Mouse (Mus musculus): ENCODE measurements around the gene Camsap3. TPM values are rescaled to one million over a fixed set of nuclear protein-coding genes. Genes with fewer than 3 reads are reported as not detected.
A peak's percentile ranks its signal among the peaks of the same experiment; 100 is the strongest.

Camsap3 gene
- polyA plus RNA-seq, 1 experiment: 28.7 TPM

GRCm38 (mm10) chr8:3586452-3586851 is 641 bp upstream of the Camsap3 start:
- no peaks in the 10 kb centered on the region for H3K36me3 ChIP-seq (ENCODE audit: control insufficient read depth, insufficient read depth, low read length)

DNA sequence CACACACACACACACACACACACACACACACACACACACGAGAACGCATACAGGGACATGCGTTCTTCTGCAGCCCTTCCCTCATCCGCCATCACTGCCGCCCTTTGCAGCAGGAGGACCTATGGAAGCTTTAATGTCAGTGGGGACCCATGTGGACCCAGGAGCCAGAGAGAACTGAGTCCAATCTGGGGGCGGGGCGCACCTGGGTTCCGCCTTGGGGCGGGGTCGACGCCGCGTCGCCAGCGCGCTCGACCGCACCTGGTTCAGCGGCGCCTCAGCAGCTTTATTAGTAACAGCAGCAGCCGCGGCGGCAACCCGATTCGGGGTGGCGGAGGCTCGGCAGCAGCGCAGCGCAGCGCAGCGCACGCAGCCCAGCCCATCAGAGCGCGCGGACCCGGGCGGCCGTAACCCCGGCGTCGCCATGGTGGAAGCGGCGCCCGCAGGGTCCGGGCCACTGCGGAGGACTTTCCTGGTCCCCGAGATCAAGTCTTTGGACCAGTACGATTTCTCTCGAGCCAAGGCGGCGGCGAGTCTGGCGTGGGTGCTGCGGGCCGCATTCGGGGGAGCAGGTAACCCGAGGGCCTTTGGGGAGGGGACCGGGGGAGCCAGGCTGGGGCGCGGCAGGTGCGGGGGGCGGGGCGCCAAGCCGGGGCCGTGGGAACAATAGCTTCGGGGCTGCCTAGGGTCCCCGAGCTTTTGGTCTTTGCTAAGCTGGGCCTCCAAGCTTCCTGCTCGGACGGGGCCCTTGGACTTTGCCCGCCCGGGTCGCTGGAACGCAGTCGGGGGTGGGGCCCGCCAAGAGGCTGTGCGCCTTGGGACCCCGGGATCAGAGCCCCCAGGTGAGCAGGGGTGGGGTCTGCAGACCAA is 531 bp downstream of the Camsap3 start:
- Histone ChIP-seq H3K4me3 (ENCODE audit: control insufficient read depth, low read depth, low read length) (peak overlapping the region; percentile 83), H3K36me3 (ENCODE audit: control insufficient read depth, insufficient read depth, low read length) (no peaks in the 10 kb centered on the region), H3K27me3 (ENCODE audit: control insufficient read depth, insufficient read depth, low read length) (no peaks in the 10 kb centered on the region), H3K4me1 (ENCODE audit: control insufficient read depth, insufficient read depth, low read length) (peaks cover 7% of the 10 kb centered on the region), H3K27ac (ENCODE audit: control insufficient read depth, insufficient read depth, low read depth, low read length) (peak overlapping the region; percentile 33; the same call in 1 of the 2 replicates)
- no peak for TF ChIP-seq POLR2A (IDR thresholded peaks at IDR 0.05; ENCODE audit: control insufficient read depth, low read depth, low read length)
- TF ChIP-seq CTCF (IDR thresholded peaks at IDR 0.05; ENCODE audit: control insufficient read depth, insufficient read depth, insufficient replicate concordance, low read depth, low read length): no peak

More at GRCm38 (mm10) chr8:3586452-3586851, 641 bp upstream of the Camsap3 start:
- no peak overlapping the region for H3K4me3 ChIP-seq (ENCODE audit: control insufficient read depth, low read depth, low read length)
- TF ChIP-seq POLR2A (IDR thresholded peaks at IDR 0.05; ENCODE audit: control insufficient read depth, low read depth, low read length) (no peak), CTCF (IDR thresholded peaks at IDR 0.05; ENCODE audit: control insufficient read depth, insufficient read depth, insufficient replicate concordance, low read depth, low read length) (no peak)
- no peaks in the 10 kb centered on the region for H3K27me3 ChIP-seq (ENCODE audit: control insufficient read depth, insufficient read depth, low read length)
- H3K4me1 ChIP-seq (ENCODE audit: control insufficient read depth, insufficient read depth, low read length): peaks cover 7% of the 10 kb centered on the region
- H3K27ac ChIP-seq (ENCODE audit: control insufficient read depth, insufficient read depth, low read depth, low read length): no peak overlapping the region

DNA sequence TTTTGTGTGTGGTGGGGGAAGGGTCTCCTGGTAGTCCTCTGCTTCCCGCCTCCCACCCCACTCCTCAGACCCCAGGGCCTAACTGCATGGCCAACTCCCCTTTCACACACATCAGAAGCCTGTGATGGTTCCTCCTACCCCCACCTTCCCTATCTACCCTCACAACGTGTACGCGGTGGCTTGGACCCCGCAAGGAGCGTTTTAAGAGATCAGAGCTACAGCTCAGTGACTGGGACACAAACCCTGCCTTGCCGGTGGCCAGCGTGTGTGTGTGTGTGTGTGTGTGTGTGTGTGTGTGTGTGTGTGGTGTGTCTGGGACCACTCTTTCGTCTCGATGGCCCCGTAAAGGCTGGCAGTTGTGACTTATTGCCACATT is 1.2 kb downstream of the Camsap3 start:
- Histone ChIP-seq H3K4me3 (ENCODE audit: control insufficient read depth, low read depth, low read length) (peak overlapping the region; percentile 83), H3K27ac (ENCODE audit: control insufficient read depth, insufficient read depth, low read depth, low read length) (peak overlapping the region; percentile 39; the same call in 1 of the 2 replicates)
- no peak for TF ChIP-seq POLR2A (IDR thresholded peaks at IDR 0.05; ENCODE audit: control insufficient read depth, low read depth, low read length)
- TF ChIP-seq CTCF (IDR thresholded peaks at IDR 0.05; ENCODE audit: control insufficient read depth, insufficient read depth, insufficient replicate concordance, low read depth, low read length): no peak

DNA sequence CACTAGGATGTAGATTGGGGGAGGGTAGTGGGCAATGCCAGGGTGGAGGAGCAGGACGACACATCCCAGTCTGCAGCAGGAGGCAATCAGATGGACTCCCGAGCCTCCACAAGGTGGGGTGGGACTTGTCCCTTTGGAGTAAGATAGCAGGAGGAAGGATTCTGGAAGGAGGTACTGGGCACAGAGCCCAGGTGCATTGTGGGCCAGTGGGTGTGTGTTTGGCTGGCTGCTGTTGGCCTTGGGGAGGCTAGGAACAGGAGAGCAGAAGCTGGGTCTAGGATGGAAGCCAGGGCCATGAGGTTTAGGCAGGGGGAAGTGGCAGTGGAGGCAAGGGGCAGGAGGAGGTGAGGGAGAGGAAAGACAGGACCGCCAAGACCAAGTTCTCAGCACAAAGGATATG is 6.4 kb downstream of the Camsap3 start:
- no peaks in the 10 kb centered on the region for H3K27me3 ChIP-seq (ENCODE audit: control insufficient read depth, insufficient read depth, low read length)
- no peak overlapping the region for H3K4me3 ChIP-seq (ENCODE audit: control insufficient read depth, low read depth, low read length)
- H3K27ac ChIP-seq (ENCODE audit: control insufficient read depth, insufficient read depth, low read depth, low read length): no peak overlapping the region
- H3K4me1 ChIP-seq (ENCODE audit: control insufficient read depth, insufficient read depth, low read length): no peaks in the 10 kb centered on the region
- H3K36me3 ChIP-seq (ENCODE audit: control insufficient read depth, insufficient read depth, low read length): no peaks in the 10 kb centered on the region
- no peak for TF ChIP-seq CTCF (IDR thresholded peaks at IDR 0.05; ENCODE audit: control insufficient read depth, insufficient read depth, insufficient replicate concordance, low read depth, low read length)
- no peak for TF ChIP-seq POLR2A (IDR thresholded peaks at IDR 0.05; ENCODE audit: control insufficient read depth, low read depth, low read length)

More for the DNA sequence above, 1.2 kb downstream of the Camsap3 start:
- Histone ChIP-seq H3K36me3 (ENCODE audit: control insufficient read depth, insufficient read depth, low read length) (no peaks in the 10 kb centered on the region), H3K27me3 (ENCODE audit: control insufficient read depth, insufficient read depth, low read length) (no peaks in the 10 kb centered on the region), H3K4me1 (ENCODE audit: control insufficient read depth, insufficient read depth, low read length) (peaks cover 7% of the 10 kb centered on the region)

DNA sequence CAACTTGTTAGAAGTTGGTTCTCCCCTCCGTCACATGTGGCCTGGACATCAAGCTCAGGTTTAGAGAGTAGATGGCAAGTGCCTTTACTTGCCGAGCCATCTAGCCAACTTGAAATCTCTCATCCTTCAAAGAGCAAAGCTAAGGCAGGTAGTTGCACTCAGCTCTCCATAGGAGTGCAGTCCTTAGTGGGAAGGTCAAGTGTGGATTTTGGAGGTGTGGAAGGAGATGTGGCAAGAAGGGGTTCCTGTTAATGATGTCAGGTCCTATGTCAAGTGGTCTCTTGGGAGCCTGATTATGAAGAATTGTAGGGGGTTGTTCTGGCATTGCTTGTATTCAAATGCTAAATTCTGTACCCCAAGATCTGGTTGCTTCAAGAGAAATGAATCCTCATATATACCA is 7.4 kb downstream of the Camsap3 start:
- no peak overlapping the region for H3K4me3 ChIP-seq (ENCODE audit: control insufficient read depth, low read depth, low read length)

DNA sequence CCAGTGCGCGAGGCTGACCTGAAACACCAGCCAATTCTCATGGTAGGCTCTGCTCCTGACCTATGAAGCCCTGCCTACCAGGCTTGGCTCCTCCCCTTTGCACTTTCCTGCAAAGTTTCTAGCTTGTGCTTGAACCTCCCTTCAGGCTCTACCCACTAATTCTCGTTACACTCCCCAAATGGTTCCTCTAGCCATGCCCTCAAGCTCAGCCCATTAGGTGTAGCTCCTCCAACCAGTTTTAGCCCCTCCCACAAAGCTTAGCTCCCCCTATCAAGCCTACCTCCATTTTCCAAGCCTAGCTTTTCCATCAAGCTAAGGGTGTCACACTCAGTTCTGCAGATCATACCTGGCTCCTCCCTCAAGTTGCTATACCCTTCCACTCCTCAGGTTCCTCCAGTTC is 11.0 kb downstream of the Camsap3 start:
- Histone ChIP-seq H3K4me3 (ENCODE audit: control insufficient read depth, low read depth, low read length) (no peak overlapping the region), H3K27ac (ENCODE audit: control insufficient read depth, insufficient read depth, low read depth, low read length) (no peak overlapping the region), H3K36me3 (ENCODE audit: control insufficient read depth, insufficient read depth, low read length) (no peaks in the 10 kb centered on the region), H3K27me3 (ENCODE audit: control insufficient read depth, insufficient read depth, low read length) (no peaks in the 10 kb centered on the region), H3K4me1 (ENCODE audit: control insufficient read depth, insufficient read depth, low read length) (no peaks in the 10 kb centered on the region)
- TF ChIP-seq CTCF (IDR thresholded peaks at IDR 0.05; ENCODE audit: control insufficient read depth, insufficient read depth, insufficient replicate concordance, low read depth, low read length) (no peak), POLR2A (IDR thresholded peaks at IDR 0.05; ENCODE audit: control insufficient read depth, low read depth, low read length) (no peak)

More for the DNA sequence above, 7.4 kb downstream of the Camsap3 start:
- Histone ChIP-seq H3K36me3 (ENCODE audit: control insufficient read depth, insufficient read depth, low read length) (no peaks in the 10 kb centered on the region), H3K4me1 (ENCODE audit: control insufficient read depth, insufficient read depth, low read length) (no peaks in the 10 kb centered on the region), H3K27ac (ENCODE audit: control insufficient read depth, insufficient read depth, low read depth, low read length) (no peak overlapping the region), H3K27me3 (ENCODE audit: control insufficient read depth, insufficient read depth, low read length) (no peaks in the 10 kb centered on the region)
- TF ChIP-seq CTCF (IDR thresholded peaks at IDR 0.05; ENCODE audit: control insufficient read depth, insufficient read depth, insufficient replicate concordance, low read depth, low read length): no peak

DNA sequence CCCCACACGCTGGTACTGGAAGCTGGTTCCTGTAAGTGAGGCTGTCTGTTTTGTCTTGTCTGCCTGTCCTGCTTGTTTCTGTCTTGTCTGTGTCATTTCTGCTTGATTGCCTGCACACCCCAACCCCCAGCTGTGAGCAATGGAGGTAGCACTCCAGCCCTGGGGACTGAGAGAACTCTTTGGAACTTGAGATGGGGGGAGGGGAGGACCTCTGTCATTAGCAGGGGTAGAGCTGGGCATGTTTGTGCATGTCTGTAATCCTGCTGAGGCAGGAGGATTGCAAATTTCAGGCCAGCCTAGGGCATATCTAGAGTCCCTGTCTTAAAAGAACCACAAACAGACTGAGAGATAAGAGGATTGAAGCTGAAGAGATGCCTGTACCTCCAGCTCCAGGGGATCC is 12.1 kb downstream of the Camsap3 start:
- Histone ChIP-seq H3K36me3 (ENCODE audit: control insufficient read depth, insufficient read depth, low read length) (no peaks in the 10 kb centered on the region), H3K4me1 (ENCODE audit: control insufficient read depth, insufficient read depth, low read length) (no peaks in the 10 kb centered on the region), H3K27me3 (ENCODE audit: control insufficient read depth, insufficient read depth, low read length) (no peaks in the 10 kb centered on the region), H3K4me3 (ENCODE audit: control insufficient read depth, low read depth, low read length) (no peak overlapping the region), H3K27ac (ENCODE audit: control insufficient read depth, insufficient read depth, low read depth, low read length) (no peak overlapping the region)
- TF ChIP-seq POLR2A (IDR thresholded peaks at IDR 0.05; ENCODE audit: control insufficient read depth, low read depth, low read length) (no peak), CTCF (IDR thresholded peaks at IDR 0.05; ENCODE audit: control insufficient read depth, insufficient read depth, insufficient replicate concordance, low read depth, low read length) (no peak)
